Mouse (Mus musculus): ENCODE measurements around the gene Med31.

The Med31 gene

DNA sequence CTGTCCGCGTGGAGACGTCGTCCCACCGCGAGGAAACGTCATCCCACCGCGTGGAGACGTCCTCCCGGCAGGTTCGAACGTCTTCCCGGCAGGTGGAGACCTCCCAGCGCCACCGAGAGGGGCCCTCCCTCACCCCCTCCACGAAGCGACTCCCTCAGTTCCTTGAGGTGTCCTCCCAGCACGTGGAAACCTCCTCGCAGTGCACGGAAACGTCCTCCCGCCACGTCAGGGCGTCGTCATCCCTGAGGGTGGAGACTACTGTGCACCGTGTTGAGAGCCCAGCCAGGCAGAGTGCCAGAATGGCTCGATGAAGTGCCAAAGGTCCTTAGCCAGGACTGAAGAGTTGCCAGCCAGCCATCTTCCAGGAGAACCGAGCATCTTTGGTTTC is at the start of gene Med31:
Gene Med31 (minus strand): TSS at position 183 of the 388 bp plus-strand sequence.
- DNase-seq (ENCODE audit: extremely low read depth, low read depth): no peak

DNA sequence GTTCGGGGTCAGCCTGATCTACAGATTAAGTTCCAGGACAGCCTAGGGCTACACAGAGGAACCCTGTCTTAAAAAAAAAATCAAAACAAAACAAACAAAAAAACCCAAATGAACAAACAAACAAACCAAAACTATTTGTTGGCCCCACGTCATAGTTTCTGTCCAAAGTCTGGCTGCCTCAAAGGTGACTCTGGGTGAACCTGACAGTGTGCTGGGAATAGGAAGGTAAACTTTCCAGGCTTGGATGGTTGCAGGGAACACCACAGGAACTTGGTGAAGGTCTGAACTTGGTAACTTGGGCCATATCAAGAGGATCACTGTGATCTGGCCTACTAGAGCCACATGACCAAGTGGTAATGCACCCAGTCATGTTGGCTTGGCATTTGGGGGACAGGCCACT is 41.0 kb upstream of the Med31 start:
- no peak for DNase-seq (ENCODE audit: extremely low read depth, low read depth)

DNA sequence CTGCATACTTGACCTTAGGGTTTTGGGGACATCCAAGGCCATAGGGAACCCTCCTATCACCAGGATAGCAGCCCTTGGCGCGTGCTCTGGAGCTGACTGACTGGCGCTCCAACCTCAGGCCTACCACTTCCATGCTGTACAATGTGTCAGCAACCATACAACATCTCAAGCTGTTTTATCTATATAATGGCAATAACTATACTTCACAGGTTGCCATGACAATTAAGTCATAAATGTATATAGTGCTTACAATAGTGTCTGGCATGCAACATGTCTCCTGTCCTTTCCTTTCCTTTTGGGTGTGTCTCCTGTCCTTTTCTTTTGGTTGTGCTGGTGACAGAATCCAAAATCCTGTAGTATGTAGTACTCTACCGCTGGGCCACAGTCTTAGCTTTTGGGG is 40.2 kb upstream of the Med31 start:
- DNase-seq (ENCODE audit: extremely low read depth, low read depth): no peak

DNA sequence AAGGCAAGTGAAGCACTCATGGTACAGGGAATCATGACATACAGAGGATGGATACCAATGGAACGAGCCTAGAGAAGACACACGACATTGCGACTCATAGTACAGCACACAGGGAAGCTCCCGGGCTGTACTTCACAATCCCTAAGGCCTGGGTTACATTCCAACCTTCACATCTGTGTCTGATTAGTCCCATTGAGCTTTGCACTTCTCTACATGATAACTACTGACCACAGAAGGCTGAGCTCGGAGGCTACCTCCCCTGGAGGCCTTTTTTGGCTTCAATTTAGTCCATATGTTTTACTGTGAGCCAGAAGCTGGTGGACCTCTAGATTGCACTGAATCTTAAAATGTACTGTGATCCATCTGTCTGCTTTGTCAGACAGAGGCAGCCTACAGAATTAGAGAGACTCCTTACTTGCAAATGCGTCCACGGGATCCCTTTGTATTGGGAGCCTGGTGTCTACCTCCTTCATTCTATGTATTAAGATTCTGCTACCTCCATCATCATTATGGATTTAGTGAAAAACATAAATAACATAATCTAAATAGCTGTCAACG is 29.9 kb upstream of the Med31 start:
- no peak for DNase-seq (ENCODE audit: extremely low read depth, low read depth)

DNA sequence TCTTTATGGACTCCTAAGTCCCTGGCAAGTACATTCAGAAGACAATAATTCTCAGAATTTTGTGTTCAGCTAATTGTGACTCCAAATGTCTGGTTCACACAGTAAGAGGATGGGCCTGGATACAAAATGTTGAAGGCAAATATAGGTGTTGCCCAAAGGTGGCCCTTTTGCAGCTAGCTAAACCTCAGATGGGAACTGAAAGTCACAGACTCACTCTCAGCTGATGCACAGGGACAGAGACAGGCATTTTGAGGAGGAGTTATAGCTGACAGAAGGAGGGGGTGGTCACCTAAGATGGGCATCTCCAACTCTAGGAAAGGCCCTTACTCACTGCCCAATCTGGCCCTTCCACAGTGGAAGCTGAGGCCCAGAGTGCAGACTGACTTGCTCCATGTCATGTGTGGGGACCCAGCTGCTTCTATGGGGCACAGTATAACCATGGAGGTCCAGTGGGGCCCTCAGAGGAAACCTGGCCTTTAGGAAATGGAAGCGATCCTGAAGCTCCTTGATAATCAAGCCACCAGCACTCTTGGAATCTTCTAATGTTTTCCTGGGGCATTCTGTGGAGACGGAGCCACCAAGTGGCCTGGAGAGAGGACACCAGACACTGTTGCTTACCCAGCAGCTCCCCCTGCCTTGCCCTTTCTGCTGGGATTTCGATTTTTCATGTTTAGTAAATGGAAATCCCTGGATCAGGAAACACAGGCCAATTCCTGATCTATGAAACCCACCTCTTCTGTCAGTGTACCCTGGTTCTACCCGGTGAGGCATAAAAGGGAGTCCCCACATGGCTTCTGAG is 24.9 kb upstream of the Med31 start:
- no peak for DNase-seq (ENCODE audit: extremely low read depth, low read depth)

DNA sequence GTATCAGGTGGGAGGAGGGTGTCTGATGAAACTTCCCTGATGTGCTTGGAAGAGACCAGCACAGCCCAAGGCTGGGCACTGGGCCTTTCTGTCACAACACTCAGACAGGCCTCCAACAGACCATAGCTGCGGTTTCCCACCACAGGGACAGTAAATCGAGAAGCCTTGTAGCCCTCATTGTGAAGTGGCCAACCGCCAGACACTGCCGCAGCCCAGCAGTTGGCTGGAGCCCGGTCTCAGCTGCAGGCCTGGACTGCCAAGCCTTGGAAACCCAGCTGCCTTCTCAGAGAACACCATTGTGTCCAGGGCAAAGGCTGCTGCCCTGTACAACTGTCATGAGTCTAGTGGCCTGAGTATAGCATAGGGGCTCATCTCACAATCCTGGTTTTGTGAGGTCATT is 18.6 kb upstream of the Med31 start:
- no peak for DNase-seq (ENCODE audit: extremely low read depth, low read depth)

DNA sequence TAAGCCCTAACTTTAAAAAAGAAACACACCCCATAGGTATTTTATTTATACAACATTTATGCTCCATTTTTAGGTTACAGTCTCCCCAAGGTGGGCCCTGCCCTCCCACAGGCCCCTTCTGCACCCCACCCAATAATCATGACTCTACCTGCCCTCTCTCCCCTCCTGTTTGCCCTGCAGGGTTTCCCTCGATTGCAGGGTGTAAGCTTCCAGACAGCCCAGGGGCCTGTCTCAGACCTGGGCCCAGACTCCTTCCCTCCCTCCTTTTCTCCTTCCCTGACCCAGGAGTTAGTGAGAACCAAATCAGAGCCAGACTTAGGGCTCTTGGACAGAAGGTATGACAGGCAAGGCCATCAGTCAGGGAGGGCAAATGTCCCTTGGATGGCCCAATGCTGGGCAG is 17.6 kb upstream of the Med31 start:
- no peak for DNase-seq (ENCODE audit: extremely low read depth, low read depth)

DNA sequence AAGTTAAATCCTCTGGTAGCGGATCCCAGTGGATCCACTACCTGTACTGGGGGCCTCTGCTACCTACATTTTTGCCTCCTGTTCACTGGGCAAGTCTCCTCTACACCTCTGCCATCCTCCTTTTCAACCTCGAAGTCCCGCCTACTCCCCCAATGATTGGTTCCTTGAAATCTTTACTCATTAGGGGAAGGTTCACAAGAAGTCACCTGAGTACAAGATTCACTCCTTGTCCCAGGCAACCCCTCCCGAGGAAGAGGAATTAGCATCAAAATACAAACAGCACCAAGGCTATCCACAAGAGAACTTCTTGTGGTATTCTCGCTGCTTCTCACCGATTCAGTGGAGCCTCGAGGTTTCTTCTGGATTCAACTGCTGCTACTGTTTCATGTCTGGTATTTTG is 16.7 kb upstream of the Med31 start:
- no peak for DNase-seq (ENCODE audit: extremely low read depth, low read depth)

DNA sequence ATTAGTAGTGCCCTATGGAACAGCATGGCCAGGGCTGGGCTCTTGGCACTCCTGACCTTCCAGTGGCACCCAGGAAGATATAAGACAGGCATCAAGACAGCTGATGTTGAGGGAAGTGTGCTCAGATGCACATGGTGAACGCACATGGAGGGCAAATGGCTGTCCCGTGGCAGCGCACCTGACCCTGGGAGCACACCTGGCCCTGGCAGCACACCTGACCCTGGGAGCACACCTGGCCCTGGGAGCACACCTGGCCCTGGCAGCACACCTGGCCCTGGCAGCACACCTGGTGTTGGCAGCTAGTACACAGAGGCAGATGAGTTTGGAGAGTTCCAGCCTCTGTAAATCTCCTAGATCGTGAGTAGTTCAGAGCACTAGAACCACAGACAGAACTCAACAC is 13.1 kb upstream of the Med31 start:
- DNase-seq (ENCODE audit: extremely low read depth, low read depth): no peak

DNA sequence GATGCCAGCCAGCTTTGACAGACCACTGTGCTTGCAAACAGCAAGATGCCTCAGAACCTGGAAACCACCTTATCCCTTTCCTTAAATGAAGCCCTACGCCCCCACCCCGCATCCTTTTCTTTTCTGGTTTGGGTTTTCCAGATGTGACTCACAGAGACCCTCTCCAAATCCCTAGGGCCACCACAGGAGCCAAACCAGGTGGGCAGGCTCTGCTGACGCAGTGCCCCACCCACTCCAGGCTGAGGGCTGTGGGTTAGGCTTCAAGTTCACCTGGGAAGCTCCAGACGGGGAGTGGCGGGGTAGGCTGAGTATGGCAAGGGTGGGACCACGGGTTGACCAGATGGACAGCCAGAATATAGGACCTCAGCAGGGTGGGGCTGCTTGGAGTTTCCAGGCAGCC is 11.5 kb upstream of the Med31 start:
- DNase-seq (ENCODE audit: extremely low read depth, low read depth): no peak

DNA sequence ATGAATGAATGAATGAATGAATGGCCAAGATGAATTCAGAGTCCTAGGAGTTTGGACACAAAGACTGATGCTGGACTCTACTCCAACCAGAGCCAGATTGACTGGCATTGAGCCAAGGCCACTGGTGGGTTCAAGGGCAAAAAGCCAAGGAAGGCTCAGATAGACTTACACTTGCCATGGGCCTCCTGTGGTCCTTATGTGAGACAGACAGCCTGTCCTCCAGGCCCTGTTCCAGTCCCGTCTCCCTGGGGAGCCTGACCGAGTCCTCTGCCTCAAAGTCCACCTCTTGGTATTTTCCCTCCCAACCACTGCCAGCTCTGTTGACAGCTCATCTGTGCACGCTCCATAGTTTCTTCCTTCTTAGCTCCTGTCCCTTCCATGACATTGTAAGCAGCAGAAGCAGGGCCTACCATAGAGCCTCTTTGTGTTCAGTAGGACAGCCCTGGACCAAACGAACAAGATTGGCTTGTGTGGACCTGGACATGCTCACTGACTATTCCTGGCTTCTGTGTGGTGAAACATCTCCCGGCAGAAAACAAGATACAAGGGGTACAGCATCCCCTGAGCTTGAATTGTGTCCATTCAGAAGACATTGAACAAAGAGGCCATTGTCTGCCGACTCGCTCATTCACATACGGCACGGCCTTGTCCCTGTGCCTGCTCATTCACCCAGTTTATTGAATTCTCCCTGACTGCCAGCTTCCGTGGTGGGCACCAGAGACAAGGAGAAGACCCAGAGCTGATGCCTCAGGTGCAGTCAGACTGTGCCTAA is 10.8 kb upstream of the Med31 start:
- DNase-seq (ENCODE audit: extremely low read depth, low read depth): no peak

DNA sequence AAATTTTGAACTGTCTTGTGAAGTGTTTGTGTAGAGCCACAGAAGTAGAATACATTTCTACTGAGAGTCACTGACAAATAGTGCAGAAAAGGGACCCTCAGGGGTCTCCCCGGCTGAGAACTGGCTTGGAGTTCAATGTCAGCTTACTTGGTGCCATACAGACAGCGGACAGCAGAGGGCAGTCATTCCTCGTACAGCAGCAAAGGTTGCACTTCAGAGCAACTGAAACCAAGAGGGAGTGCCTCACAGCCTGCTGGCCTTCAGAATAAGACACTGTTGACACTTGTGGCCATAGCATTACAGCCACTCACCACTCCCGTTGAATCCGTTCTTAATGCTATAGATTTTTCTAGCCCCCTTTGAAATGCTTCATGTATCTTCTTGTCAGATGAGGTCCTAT is 9.5 kb upstream of the Med31 start:
- DNase-seq (ENCODE audit: extremely low read depth, low read depth): peak; percentile 59

DNA sequence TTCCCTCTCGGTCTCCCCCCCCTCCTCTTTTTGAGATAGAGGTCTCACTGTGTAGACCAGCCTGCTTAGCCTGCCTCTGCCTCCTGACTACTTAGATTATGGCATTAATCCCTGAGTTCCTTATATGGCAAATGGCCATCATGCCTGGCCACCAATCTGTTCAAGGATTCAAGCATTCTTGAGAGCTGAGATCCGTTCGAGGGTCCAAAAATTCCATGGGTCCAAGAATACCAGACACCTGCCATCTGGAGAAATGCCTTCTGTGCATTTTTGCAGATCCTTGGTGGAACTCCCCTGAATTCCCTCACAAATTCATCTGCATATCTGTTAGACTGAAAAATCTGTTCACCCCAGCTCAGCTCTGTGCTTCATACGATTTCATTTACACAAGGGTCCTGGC is 8.0 kb upstream of the Med31 start:
- no peak for DNase-seq (ENCODE audit: extremely low read depth, low read depth)

DNA sequence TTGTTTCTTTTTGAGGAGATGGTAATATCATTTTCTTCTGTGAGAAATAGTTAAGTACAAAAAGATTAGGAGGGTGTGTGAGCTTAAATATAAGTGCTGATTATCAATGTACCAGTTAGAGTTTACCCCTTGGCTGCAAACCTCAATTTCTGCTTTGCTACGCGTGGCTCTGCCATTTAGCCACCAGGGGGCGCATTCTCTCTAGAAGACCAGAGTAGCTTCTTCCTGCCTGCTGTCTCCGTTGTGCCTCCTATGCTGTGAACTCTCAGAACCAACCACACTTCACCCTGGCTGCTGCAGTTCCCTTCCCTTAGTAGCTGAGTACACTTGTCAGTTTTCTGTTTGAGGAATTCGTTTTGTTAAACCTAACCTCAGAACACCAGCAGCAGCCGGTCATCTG is 5.9 kb upstream of the Med31 start:
- DNase-seq (ENCODE audit: extremely low read depth, low read depth): peak; percentile 72

DNA sequence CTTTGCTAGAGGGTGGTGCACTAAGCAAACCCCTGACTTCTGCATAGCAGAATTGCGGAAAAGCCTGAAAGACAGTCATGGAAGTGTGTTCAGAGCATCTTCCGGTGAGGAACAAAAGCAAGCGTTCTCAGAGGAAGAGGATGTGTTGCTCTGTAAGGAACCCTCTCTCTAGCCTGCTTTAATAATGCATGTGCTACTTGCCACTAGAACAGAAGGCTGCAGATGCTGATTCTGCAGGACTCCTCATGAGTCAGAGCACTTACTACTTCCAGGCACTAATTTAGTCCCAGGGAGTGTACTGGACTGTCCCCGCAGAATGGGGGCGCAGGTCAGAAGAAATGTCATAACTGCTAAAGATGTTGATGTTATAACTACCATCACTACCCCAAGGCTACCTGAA is 1.7 kb upstream of the Med31 start:
- no peak for DNase-seq (ENCODE audit: extremely low read depth, low read depth)

DNA sequence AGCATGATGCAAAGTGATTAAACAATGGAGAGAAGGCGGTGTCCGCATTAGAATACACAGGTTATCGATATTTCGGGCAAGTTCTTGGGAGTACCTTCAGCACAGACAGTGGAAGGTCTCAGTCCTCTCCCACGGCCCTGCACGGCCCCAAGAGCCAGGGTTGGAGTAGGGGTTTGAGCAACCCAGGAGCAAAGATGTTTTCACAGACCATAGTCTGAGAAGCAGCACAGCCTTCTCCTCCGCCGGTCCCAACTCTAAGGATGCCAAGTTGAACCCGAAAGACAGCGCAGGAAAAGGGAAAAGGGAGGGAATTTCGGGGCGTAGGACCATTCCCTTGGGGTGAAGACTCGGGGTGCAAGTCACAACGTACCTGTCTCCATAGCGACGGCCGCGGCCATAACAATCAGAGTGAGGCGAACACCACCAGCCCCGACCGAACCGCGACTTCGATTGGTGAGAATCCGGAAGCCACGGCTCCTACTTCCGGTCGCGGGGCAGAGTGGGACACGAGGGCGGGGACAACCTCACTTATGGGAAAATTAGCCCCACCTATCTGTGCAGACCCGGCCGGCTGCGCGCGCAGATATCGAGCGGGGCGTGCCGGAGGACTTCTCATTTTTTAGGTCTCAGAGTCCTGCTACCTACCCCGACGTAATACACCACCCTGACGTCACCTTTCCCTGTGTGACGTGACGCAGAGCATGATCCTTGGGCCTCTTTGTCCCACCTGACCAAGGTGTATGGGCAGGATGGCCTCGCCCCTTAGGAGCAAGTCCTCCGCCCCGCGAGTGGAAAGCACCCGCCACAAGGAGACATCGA is 592 bp downstream of the Med31 start:
- DNase-seq (ENCODE audit: extremely low read depth, low read depth): peak; percentile 86

DNA sequence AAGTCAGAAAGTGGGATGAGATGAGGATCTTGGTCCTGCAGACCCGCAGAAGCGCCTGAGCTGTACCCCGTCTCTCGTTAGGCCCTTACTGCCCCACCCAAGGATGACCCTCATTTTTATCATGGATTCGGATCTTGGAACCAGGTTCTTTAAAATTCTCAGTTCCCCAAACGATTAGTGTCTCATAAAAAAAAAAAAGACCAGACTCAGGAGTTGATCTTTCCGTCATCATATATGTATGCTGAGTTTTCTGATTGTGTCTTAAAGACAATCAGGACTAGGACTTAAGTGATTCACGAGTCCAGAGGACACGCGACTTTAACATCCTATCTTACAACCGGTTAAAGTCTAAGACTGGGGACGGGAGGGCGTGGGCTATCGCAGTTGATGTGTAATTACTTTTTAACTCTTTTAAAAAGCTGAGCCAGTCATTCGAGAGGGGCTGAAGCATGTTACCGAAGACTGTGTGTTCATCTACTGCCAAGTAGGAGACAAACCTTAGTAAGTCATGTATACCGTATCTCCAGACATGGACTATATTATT is 7.5 kb downstream of the Med31 start:
- no peak for DNase-seq (ENCODE audit: extremely low read depth, low read depth)

DNA sequence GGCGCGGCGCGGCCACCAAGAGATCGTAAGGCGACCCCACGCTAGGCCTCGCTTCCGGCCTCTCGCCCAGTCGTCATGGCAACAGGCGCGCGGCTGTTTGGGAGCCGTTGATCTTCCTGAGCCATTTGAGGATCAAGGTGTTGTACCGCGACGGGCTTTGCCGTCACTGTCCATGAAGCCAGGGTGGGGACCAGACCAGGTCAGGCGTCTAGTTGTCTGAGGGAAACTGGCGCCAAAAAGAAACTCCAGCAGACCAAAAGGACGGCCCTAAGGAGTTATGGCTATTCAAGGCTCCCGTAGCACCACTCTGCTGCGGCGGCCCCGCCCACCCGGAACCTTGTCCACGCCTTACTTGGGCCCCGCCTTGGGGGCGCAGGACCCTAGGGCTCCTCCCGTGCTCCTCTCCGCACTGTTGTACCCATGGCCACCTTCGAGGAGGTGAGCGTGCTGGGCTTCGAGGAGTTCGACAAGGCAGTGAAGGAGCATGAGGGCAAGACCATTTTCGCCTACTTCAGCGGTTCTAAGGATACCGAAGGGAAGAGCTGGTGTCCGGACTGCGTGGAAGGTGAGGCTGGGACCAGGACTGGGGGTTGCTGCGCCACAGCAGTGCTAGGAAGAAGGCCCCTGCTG is 8.1 kb downstream of the Med31 start, which contains the start of the genes 4933427D14Rik and Txndc17:
Gene 4933427D14Rik (minus strand): TSS at position 256 of the 630 bp plus-strand sequence.
Gene Txndc17 (plus strand): TSS at position 344 of the 630 bp plus-strand sequence.
- peak; percentile 82 for DNase-seq (ENCODE audit: extremely low read depth, low read depth)

DNA sequence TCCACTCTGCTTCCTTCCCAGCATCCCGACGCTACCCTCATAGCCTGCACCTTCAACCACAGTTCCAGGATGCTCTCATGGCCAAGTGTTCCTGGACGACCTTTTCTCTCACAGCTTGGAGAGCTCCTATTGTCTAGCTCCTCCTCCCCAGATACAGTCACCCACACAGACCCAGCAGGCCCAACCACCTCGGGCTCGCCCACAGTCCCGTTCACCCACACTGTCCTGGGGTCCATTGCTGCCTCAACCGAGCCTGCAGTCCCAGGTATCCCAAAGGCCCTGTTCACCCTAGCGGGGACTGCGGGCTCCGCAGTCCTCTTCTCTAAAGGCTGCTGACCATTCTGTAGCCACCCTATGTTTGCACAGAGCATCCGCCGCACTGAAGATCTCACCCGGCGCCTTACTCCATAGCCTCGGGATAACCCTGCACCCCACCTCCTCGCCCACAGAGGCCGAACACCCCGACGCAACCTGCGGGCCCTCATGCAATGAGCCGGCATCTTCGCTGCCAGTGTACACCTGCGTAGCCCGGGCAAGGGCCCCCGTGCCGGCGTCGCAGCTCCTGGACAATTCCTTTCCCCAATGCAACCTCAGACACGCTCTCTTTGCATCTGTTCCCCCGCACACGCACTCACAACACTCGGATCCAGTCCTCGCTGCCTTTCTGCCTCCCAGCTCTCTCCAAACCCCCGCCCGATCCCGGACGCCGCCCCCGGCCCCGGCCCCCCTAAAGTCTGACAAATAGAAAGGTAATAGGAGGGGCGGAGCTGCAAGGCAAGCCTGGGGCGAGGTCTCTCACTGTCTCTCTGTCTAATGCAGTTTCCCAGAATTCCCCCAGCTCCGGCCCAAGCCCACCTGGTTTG is 8.8 kb downstream of the Med31 start, which contains the start of gene Gm43951:
Gene Gm43951 (minus strand): TSS at position 500 of the 863 bp plus-strand sequence.
- DNase-seq (ENCODE audit: extremely low read depth, low read depth): no peak

DNA sequence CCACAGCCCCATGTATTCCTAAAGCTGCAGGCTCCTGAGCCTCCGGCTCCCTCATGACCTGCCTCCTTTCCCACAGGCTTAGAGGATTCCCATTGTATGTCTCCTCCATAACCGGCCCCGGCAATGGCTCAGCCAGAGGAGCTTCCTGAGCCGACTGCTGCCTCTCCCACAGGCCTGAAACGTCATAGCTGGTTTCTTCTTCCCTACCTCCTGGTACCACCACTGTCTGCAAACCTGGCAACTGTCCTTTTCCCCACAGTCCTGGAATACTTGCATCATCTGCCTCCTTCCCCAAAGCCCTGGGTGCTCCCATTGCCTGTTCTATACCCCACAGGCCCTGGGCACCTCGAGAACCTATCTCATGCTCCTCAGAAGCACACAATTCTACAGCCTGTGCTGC is 10.1 kb downstream of the Med31 start:
- no peak for DNase-seq (ENCODE audit: extremely low read depth, low read depth)

Measured in MEL-GATA-1-ER (cell line).